Mouse (Mus musculus) liver, postnatal 0 days (tissue): ENCODE data around the gene Slc24a2.

Source experiments
- CTCF ChIP-seq: sonication (generic); IDR thresholded peaks from 2 replicates; pipeline ENCODE4 v1.5.1; 2016; ENCODE audit warnings: antibody characterized with exemption, low read depth
- EP300 ChIP-seq: IDR thresholded peaks from 2 replicates; pipeline ENCODE4 v1.6.1; 2016; ENCODE audit warnings: antibody characterized with exemption, low read depth, mild to moderate bottlenecking

- no peak for TF ChIP-seq EP300
- no peak for TF ChIP-seq CTCF
Measured at GRCm38 (mm10) chr4:87202081-87202480, 28.2 kb downstream of the Slc24a2 start.
